ENCODE assay signal across 12 mouse cellular contexts in the genomic region with DNA sequence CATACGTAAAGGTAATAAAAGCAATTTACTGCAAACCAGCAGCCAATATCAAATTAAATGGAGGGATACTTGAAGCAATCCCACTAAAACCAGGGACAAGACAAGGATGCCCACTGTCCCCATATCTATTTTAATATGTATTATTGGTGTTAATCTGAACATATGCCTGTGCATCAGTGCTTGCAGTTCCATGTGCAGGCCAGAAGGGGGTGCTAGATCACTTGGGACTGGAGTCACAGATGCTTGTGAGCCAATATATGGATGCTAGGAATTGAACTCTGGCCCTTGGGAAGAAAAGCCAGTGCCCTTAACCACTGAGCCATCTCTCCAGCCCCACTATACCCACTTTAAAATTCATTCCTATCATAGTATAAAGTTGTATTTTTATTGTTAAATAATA. TPM values are rescaled to one million over a fixed set of nuclear protein-coding genes. Genes with fewer than 3 reads are reported as not detected.
DNase-seq lines count a peak whose midpoint lies in the region; ATAC-seq and TF ChIP-seq lines count a peak whose summit lies in the region.
"Had no signal": no experiment of that assay in that cellular context is flagged by ENCODE, and none has a peak within 500 bp of the region (broad histone marks: within the 10 kb centered on the region; RNA-seq: fewer than 3 reads in every experiment).

No protein-coding gene starts in this region.

- H3K9ac ChIP-seq in neural tube, embryonic 15.5 days (replicated peaks): no peak overlapping the region

- no peaks in the 10 kb centered on the region for H3K27me3 ChIP-seq in G1E (ENCODE audit: insufficient read depth, low read length)
- no peaks in the 10 kb centered on the region for H3K27me3 ChIP-seq in neural tube, embryonic 15.5 days (replicated peaks)
- H3K27me3 ChIP-seq in cerebellum, adult 2 months (ENCODE audit: control insufficient read depth, insufficient read depth, low read length): no peaks in the 10 kb centered on the region

- H3K36me3 ChIP-seq in G1E (replicated peaks): no peaks in the 10 kb centered on the region
- H3K36me3 ChIP-seq in neural tube, embryonic 15.5 days: no peaks in the 10 kb centered on the region
- H3K36me3 ChIP-seq: hindbrain, embryonic 10.5 days had no signal

- no peak for TF ChIP-seq POLR2A in cerebellum, adult 2 months (IDR thresholded peaks at IDR 0.05; ENCODE audit: borderline replicate concordance, insufficient read depth, low read length)

- no peak overlapping the region for H3K4me2 ChIP-seq in neural tube, embryonic 15.5 days

- ATAC-seq in G1E (ENCODE audit: extremely low read depth, insufficient number of reproducible peaks, low FRiP score, poor library complexity, severe bottlenecking): no peak
- no peak for ATAC-seq in neural tube, embryonic 15.5 days (ENCODE audit: low FRiP score)

- no peaks in the 10 kb centered on the region for H3K9me3 ChIP-seq in G1E (replicated peaks)
- no peaks in the 10 kb centered on the region for H3K9me3 ChIP-seq in neural tube, embryonic 15.5 days (replicated peaks)
- H3K9me3 ChIP-seq: hindbrain, embryonic 10.5 days had no signal

- H3K27ac ChIP-seq in layer of hippocampus, adult 2 months: no peak overlapping the region
- H3K27ac ChIP-seq in neural tube, embryonic 15.5 days (replicated peaks): no peak overlapping the region
- no peak overlapping the region for H3K27ac ChIP-seq in cerebellum, adult 2 months (ENCODE audit: insufficient read depth, low read length)
- H3K27ac ChIP-seq: hindbrain, embryonic 10.5 days; macrophage had no signal

- 87% methylated on average over 1 of the region's 1 CpGs for WGBS in neural tube, embryonic 15.5 days
- 97% methylated on average over 1 of the region's 1 CpGs for WGBS in cerebellum, adult 2 months

- H3K4me1 ChIP-seq in G1E (ENCODE audit: insufficient read depth, low read depth, low read length): no peaks in the 10 kb centered on the region
- no peaks in the 10 kb centered on the region for H3K4me1 ChIP-seq in neural tube, embryonic 15.5 days
- H3K4me1 ChIP-seq in cerebellum, adult 2 months (ENCODE audit: control insufficient read depth, insufficient read depth, low read length): no peaks in the 10 kb centered on the region
- H3K4me1 ChIP-seq: hindbrain, embryonic 10.5 days had no signal

- TF ChIP-seq CTCF in layer of hippocampus, adult 2 months (conservative IDR thresholded peaks at IDR 0.05): peak; percentile 54
- TF ChIP-seq CTCF in G1E (IDR thresholded peaks at IDR 0.05; ENCODE audit: low read depth, low read length): 0 out of 2 replicates have a peak, but pooled peaks have one; percentile 35
- no peak for TF ChIP-seq CTCF in cerebellum, adult 2 months (IDR thresholded peaks at IDR 0.05; ENCODE audit: borderline replicate concordance, insufficient read depth, low read depth, low read length)

- H3K4me3 ChIP-seq in layer of hippocampus, adult 2 months: no peak overlapping the region
- H3K4me3 ChIP-seq in G1E (ENCODE audit: low read depth, low read length): no peak overlapping the region
- H3K4me3 ChIP-seq in neural tube, embryonic 15.5 days (replicated peaks): no peak overlapping the region
- H3K4me3 ChIP-seq in cerebellum, adult 2 months (replicated peaks; ENCODE audit: insufficient read depth, low read depth, low read length): no peak overlapping the region
- H3K4me3 ChIP-seq: hindbrain, embryonic 10.5 days had no signal

- DNase-seq in layer of hippocampus, adult 2 months (ENCODE audit: low spot score in 2 of 2): no peak
- DNase-seq in layer of hippocampus, adult 9-10 months (ENCODE audit: low spot score): no peak
- peak; percentile 24 for DNase-seq in A20 (ENCODE audit: low read depth, low spot score)
- no peak for DNase-seq in G1E (ENCODE audit: low spot score)
- DNase-seq in induced T-regulatory cell, adult 2 months (ENCODE audit: low read depth): peak; percentile 3
- no peak for DNase-seq in cerebellum, adult 2 months
- no peak for DNase-seq in left cerebral cortex, adult 8-10 months (ENCODE audit: low spot score in 2 of 2)
- DNase-seq: heart, adult 18-20 months; right cerebral cortex, postnatal 25 days had no signal

RNA-seq across cellular contexts. Expression of gene D330045A20Rik, which starts 55.9 kb away (rescaled TPM):
- under 1 TPM; 0.18 to 0.22 TPM for total RNA-seq in layer of hippocampus, adult 2 months (2021)
- 28.3 and 29.1 TPM in 2 replicates for total RNA-seq in G1E (2014; fragmentation: Nextera tagmentation)
- 42.9 and 51.4 TPM in 2 replicates for total RNA-seq in G1E (2017)
- polyA plus RNA-seq in G1E (2012): 0.58 and 0.75 TPM in 2 replicates
- polyA plus RNA-seq in neural tube, embryonic 15.5 days (2015; fragmentation: Nextera tagmentation; extraction: Ambion mirVana): 1.0 and 1.1 TPM in 2 replicates
- 0.05 TPM in 2 replicates for polyA plus RNA-seq in cerebellum, adult 2 months (2012; rRNA removed)
- total RNA-seq in left cerebral cortex, adult 8-10 months (2022): under 1 TPM; 0.15 to 0.57 (median 0.49) TPM

Comparison
In these comparisons a context has a peak if more than half of its experiments do, and no peak if none do; other contexts are left out.
1. DNase-seq: peak in A20 (single experiment) and induced T-regulatory cell, adult 2 months (single experiment); none in layer of hippocampus, adult 2 months (0 of 2), layer of hippocampus, adult 9-10 months (single experiment), G1E (single experiment), cerebellum, adult 2 months (0 of 2) and left cerebral cortex, adult 8-10 months (0 of 2).
2. RNA of gene D330045A20Rik, which starts 55.9 kb away (total RNA-seq): 28.3 to 51.4 TPM in G1E; 0.15 to 0.57 TPM in left cerebral cortex, adult 8-10 months and 0.18 to 0.22 TPM in layer of hippocampus, adult 2 months; every median in the first group is over 10 times any median in the second.